Mouse (Mus musculus) forebrain, embryonic 12.5 days (tissue): ENCODE data around the gene Taf9b. TPM values are rescaled to one million over a fixed set of nuclear protein-coding genes. Genes with fewer than 3 reads are reported as not detected.
A peak's percentile ranks its signal among the peaks of the same experiment; 100 is the strongest.
"Not testable (repeated sequence)": the region's sequence is repeated elsewhere in the genome, so short reads cannot be mapped to it uniquely, and the experiment has no call there.

ENCODE experiments used
- ATAC-seq: fragments of 200-750 bp; cut with Nextera tagmentation; 2 replicates; pipeline ENCODE4 v1.8.0; 2017; ENCODE audit warnings: moderate TSS enrichment; ENCODE audit not compliant: low FRiP score
- H3K27ac ChIP-seq: fragments of 300-500 bp; sonication (generic); 2 replicates; pipeline ENCODE4 v1.5.1; 2016; ENCODE audit warnings: mild to moderate bottlenecking
- H3K27me3 ChIP-seq: fragments of 300-500 bp; sonication (generic); 2 replicates; pipeline ENCODE4 v1.6.1; 2016; ENCODE audit warnings: mild to moderate bottlenecking
- H3K36me3 ChIP-seq: fragments of 300-500 bp; sonication (generic); replicated peaks from 2 replicates; pipeline ENCODE4 v1.6.1; 2016; ENCODE audit warnings: mild to moderate bottlenecking
- H3K4me1 ChIP-seq: fragments of 300-500 bp; sonication (generic); 2 replicates; pipeline ENCODE4 v1.6.1; 2016
- H3K4me2 ChIP-seq: fragments of 300-500 bp; sonication (generic); 2 replicates; pipeline ENCODE4 v1.6.1; 2016; ENCODE audit warnings: mild to moderate bottlenecking, moderate library complexity
- H3K4me3 ChIP-seq: fragments of 300-500 bp; sonication (generic); replicated peaks from 2 replicates; pipeline ENCODE4 v1.5.1; 2016; ENCODE audit warnings: mild to moderate bottlenecking
- H3K9ac ChIP-seq: fragments of 300-500 bp; sonication (generic); 2 replicates; pipeline ENCODE4 v1.6.1; 2016; ENCODE audit warnings: mild to moderate bottlenecking
- H3K9me3 ChIP-seq: fragments of 300-500 bp; sonication (generic); 2 replicates; pipeline ENCODE4 v1.6.1; 2016
- WGBS: fragments of 180-500 bp; shearing (Covaris S2); methylation state at CpG from one replicate; pipeline ENCODE4 v1.1.7; 2016; 5-methylcytosine and 5-hydroxymethylcytosine counted together
- polyA plus RNA-seq: library from polyadenylated mRNA; unstranded; fragments of >200 nt; fragmentation: Nextera tagmentation; extraction: Ambion mirVana; gene quantifications from 2 replicates; pipeline ENCODE4 v1.2.1, GENCODE M21; 2016

Gene Taf9b
- 14.2 and 14.8 TPM in 2 replicates for polyA plus RNA-seq

- Histone ChIP-seq H3K36me3 (no peaks in the 10 kb centered on the region), H3K9ac (no peak within 1 kb of the TSS), H3K27me3 (no peaks in the 10 kb centered on the region), H3K4me3 (peak within 1 kb of the TSS; percentile 54), H3K9me3 (no peaks in the 10 kb centered on the region), H3K4me1 (no peaks in the 10 kb centered on the region), H3K4me2 (peak within 1 kb of the TSS; percentile 50), H3K27ac (no peak within 1 kb of the TSS)
- WGBS, result 90% methylated on average over 25 of the region's 25 CpGs
- ATAC-seq, result no peak
Measured at GRCm38 (mm10) chrX:106221058-106221457, at the start of gene Taf9b. Taf9b (minus strand) TSS chrX:106221158.

DNA sequence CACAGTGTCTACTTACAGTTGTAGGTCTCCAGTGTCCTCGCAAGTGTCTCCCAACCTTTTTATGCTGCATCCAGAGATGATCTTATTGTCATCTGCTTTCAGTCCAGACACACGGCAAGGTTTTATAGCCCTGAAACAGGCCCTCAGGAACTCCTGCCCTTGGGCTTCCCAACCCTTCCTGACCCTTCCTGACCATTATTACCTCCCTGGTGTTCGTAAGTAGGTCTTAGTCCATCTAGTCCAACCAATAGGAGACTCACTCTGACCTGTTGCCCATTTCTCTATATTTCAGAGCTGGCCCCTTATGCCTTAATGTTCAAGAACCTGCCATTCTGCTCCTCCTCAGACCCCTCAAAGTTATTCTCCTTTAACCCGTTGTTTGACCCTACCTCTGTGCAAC lies 34.3 kb upstream of the Taf9b start, which contains the start of gene Fnd3c2:
Gene Fnd3c2 (minus strand): TSS at position 101 of the 400 bp plus-strand sequence.
- Histone ChIP-seq H3K27ac (no peak within 1 kb of the TSS), H3K36me3 (no peaks in the 10 kb centered on the region), H3K27me3 (no peaks in the 10 kb centered on the region), H3K9ac (no peak within 1 kb of the TSS), H3K9me3 (no peaks in the 10 kb centered on the region), H3K4me1 (no peaks in the 10 kb centered on the region), H3K4me3 (no peak within 1 kb of the TSS), H3K4me2 (no peak within 1 kb of the TSS)
- 84% methylated on average over 4 of the region's 4 CpGs for WGBS
- no peak for ATAC-seq

GRCm38 (mm10) chrX:106219171-106220032 lies 1.6 kb downstream of the Taf9b start:
- peak overlapping the region; percentile 64 for H3K9ac ChIP-seq
- H3K4me2 ChIP-seq, result peak overlapping the region; percentile 50
- H3K4me1 ChIP-seq, result no peaks in the 10 kb centered on the region
- ATAC-seq, result peak; percentile 93
- peak overlapping the region; percentile 54 for H3K4me3 ChIP-seq
- 14% methylated on average over 54 of the region's 60 CpGs for WGBS
- H3K9me3 ChIP-seq, result no peaks in the 10 kb centered on the region
- H3K27ac ChIP-seq, result peak overlapping the region; percentile 75
- no peaks in the 10 kb centered on the region for H3K27me3 ChIP-seq
- no peaks in the 10 kb centered on the region for H3K36me3 ChIP-seq

DNA sequence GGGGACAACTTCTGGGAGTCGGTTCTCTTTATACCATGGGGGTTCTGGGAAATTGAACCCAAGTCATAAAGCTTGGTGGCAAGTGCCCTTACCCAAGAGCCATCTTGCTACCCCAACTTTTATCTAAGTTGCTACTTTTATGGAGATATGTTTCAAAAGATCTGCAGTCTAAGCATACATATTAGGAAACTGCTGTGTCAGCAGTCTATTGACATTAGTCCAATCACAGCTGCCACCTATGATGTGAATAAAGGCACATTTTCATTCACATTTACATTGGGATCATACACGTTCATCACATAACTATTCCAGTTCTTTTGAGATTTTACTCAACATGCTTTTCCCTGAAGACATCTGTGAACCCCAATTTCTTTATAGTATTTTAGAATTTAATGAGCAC lies 11.9 kb downstream of the Taf9b start:
- Histone ChIP-seq H3K27ac (no peak overlapping the region), H3K4me1 (no peaks in the 10 kb centered on the region), H3K4me3 (no peak overlapping the region), H3K9ac (no peak overlapping the region), H3K9me3 (no peaks in the 10 kb centered on the region), H3K36me3 (no peaks in the 10 kb centered on the region), H3K4me2 (no peak overlapping the region), H3K27me3 (no peaks in the 10 kb centered on the region)
- no peak for ATAC-seq
- WGBS, result 69% methylated on average over 2 of the region's 2 CpGs

DNA sequence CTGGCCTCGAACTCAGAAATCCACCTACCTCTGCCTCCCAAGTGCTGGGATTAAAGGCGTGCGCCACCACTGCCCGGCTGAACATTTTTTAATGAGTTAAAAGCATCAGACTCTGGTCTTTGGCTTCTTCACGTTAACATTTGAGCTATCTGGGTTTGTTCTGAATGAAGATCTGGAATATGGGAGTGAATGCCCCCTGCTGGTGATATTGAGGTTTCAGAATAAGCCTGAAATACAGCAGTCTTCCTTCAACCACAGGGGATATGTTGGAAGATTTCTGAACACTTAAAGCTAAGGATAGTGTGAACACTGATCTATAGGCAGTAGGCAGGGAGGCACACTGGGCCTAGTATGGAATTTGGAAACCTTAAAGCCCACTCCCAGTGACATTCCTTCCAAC lies 22.1 kb downstream of the Taf9b start:
- Histone ChIP-seq H3K27ac (no peak overlapping the region), H3K9me3 (no peaks in the 10 kb centered on the region), H3K9ac (no peak overlapping the region), H3K4me3 (no peak overlapping the region), H3K36me3 (peaks cover 46% of the 10 kb centered on the region), H3K4me1 (no peaks in the 10 kb centered on the region), H3K27me3 (no peaks in the 10 kb centered on the region), H3K4me2 (no peak overlapping the region)
- WGBS, result 84% methylated on average over 5 of the region's 5 CpGs
- no peak for ATAC-seq

DNA sequence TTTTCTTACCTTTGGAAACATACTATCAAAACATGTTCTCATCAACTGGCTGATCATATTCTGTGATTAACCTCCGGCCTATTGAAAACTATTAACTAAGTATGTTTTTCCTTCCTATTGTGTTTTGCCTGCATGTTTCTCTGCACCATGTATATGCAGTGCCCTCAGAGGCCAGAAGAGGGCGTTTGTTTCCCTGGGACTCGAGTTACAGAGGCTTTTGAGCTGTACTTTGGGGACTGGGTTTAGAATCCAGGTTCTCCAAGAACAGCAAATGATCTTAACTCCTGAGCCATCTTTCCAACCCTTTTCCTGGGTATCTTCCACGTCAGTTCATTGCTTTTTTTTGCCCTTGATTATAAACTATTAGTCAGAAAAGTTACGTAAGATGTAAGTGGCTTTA lies 23.6 kb downstream of the Taf9b start:
- Histone ChIP-seq H3K36me3 (peaks cover 42% of the 10 kb centered on the region), H3K4me1 (no peaks in the 10 kb centered on the region), H3K27ac (no peak overlapping the region), H3K9me3 (no peaks in the 10 kb centered on the region), H3K4me2 (no peak overlapping the region), H3K4me3 (no peak overlapping the region), H3K9ac (no peak overlapping the region), H3K27me3 (0 out of 2 replicates have a peak, but pooled peaks cover 2% of the 10 kb centered on the region)
- no peak for ATAC-seq
- WGBS, result 71% methylated on average over 5 of the region's 5 CpGs

DNA sequence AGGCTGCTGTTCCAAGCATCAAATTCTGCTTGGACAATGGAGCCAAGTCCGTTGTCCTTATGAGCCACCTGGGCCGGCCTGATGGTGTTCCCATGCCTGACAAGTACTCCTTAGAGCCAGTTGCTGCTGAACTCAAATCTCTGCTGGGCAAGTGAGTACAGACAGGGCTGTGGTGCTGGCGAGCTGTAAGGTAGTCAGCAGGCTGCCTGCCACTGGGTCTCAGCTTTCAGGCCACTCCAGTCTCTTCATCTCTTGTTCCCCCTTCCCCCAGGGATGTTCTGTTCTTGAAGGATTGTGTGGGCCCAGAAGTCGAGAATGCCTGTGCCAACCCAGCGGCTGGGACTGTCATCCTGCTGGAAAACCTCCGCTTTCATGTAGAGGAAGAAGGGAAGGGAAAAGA lies 26.6 kb downstream of the Taf9b start:
- not testable (repeated sequence) for H3K4me1 ChIP-seq, H3K9ac ChIP-seq, ATAC-seq, H3K27me3 ChIP-seq, H3K27ac ChIP-seq, H3K4me2 ChIP-seq, H3K4me3 ChIP-seq, H3K9me3 ChIP-seq
- peaks cover 30% of the 10 kb centered on the region for H3K36me3 ChIP-seq
- WGBS, result 94% methylated on average over 6 of the region's 6 CpGs

- WGBS, result 53% methylated on average over 4 of the region's 4 CpGs
- H3K27me3 ChIP-seq, result 0 out of 2 replicates have a peak, but pooled peaks cover 2% of the 10 kb centered on the region
- H3K36me3 ChIP-seq, result peaks cover 8% of the 10 kb centered on the region; the same call in 1 of the 2 replicates
- no peaks in the 10 kb centered on the region for H3K9me3 ChIP-seq
- H3K4me3 ChIP-seq, result no peak overlapping the region
- ATAC-seq, result no peak
- H3K27ac ChIP-seq, result no peak overlapping the region
- no peak overlapping the region for H3K9ac ChIP-seq
- H3K4me2 ChIP-seq, result peak overlapping the region; percentile 58
- peaks cover 15% of the 10 kb centered on the region for H3K4me1 ChIP-seq
Measured at GRCm38 (mm10) chrX:106190091-106190490, 30.9 kb downstream of the Taf9b start.

DNA sequence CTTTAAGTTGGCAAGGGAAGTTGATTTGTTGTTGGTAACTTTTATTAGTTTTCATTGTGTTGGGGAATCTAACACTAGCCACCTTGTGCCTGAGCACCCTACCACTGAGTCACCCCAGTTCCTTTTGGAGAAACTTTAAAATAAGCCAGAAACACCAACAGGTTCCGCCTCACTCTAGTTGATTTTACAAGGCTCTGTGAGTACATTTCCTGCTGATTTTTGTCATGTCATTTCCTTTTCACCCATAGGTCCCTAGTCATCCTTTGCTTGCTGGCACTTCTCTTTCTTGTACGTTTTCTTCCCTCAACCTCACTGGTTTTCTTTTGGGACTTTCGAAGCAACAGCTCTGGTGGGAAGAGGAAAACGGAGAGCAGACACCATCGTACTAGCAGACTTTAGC lies 31.6 kb downstream of the Taf9b start:
- WGBS, result 56% methylated on average over 5 of the region's 5 CpGs
- no peak overlapping the region for H3K27ac ChIP-seq

GRCm38 (mm10) chrX:106187737-106188136 lies 33.2 kb downstream of the Taf9b start:
- no peak for ATAC-seq
- H3K36me3 ChIP-seq, result no peaks in the 10 kb centered on the region
- peak overlapping the region; percentile 58 for H3K4me2 ChIP-seq
- peak overlapping the region; percentile 53 for H3K4me3 ChIP-seq
- 0 out of 2 replicates have a peak overlapping the region, but pooled peaks have one; percentile 69 for H3K27ac ChIP-seq
- peak overlapping the region; percentile 66 for H3K9ac ChIP-seq
- H3K9me3 ChIP-seq, result no peaks in the 10 kb centered on the region
- 29% methylated on average over 12 of the region's 12 CpGs for WGBS
- H3K27me3 ChIP-seq, result no peaks in the 10 kb centered on the region
- H3K4me1 ChIP-seq, result peaks cover 15% of the 10 kb centered on the region

More for the DNA sequence above, 31.6 kb downstream of the Taf9b start:
- Histone ChIP-seq H3K4me2 (peak overlapping the region; percentile 58), H3K9ac (no peak overlapping the region), H3K9me3 (no peaks in the 10 kb centered on the region), H3K27me3 (0 out of 2 replicates have a peak, but pooled peaks cover 2% of the 10 kb centered on the region), H3K36me3 (0 out of 2 replicates have a peak, but pooled peaks cover 4% of the 10 kb centered on the region), H3K4me3 (peak overlapping the region; percentile 53), H3K4me1 (peaks cover 15% of the 10 kb centered on the region)
- ATAC-seq, result no peak

- Histone ChIP-seq H3K9me3 (no peaks in the 10 kb centered on the region), H3K36me3 (no peaks in the 10 kb centered on the region), H3K27me3 (no peaks in the 10 kb centered on the region), H3K9ac (peak within 1 kb of the TSS; percentile 66), H3K27ac (peak within 1 kb of the TSS; percentile 85), H3K4me1 (peaks cover 15% of the 10 kb centered on the region), H3K4me3 (peak within 1 kb of the TSS; percentile 53), H3K4me2 (peak within 1 kb of the TSS; percentile 58)
- WGBS, result 17% methylated on average over 40 of the region's 55 CpGs
- peak; percentile 97 for ATAC-seq
Measured at GRCm38 (mm10) chrX:106186713-106187649, 34.0 kb downstream of the Taf9b start, which contains the start of gene Pgk1. Pgk1 (plus strand) TSS chrX:106187100.

DNA sequence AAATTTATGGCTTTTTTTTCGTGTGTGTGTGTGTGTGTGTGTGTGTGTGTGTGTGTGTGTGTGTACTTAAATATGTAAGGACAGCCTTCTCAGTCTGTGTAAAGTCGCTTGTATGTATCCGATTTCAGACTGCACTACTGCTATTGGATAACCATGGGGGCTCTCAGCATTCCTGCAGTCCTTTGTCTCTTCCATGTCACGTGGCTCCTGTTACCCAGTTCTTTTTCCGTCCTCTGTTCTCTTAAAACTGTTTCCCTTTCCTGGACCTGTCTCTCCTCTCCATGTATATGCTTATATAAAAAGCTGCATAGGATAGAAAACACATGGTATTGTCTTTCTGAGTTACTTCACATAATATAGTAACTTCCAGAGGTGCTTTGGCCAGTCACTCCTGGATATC lies 35.3 kb downstream of the Taf9b start:
- Histone ChIP-seq H3K27me3 (no peaks in the 10 kb centered on the region), H3K4me2 (peak overlapping the region; percentile 30), H3K9me3 (no peaks in the 10 kb centered on the region), H3K4me1 (peaks cover 15% of the 10 kb centered on the region), H3K36me3 (no peaks in the 10 kb centered on the region), H3K27ac (peak overlapping the region; percentile 85), H3K9ac (no peak overlapping the region), H3K4me3 (no peak overlapping the region)
- WGBS, result 20% methylated on average over 5 of the region's 5 CpGs
- ATAC-seq, result peak; percentile 24; the same call in 1 of the 2 replicates
